Mouse (Mus musculus): ENCODE data around the gene Tunar.

Gene Tunar

GRCm38 (mm10) chr12:105403742-105404141, 70.1 kb downstream of the Tunar start:
- DNase-seq (ENCODE audit: low spot score) = no peak

DNA sequence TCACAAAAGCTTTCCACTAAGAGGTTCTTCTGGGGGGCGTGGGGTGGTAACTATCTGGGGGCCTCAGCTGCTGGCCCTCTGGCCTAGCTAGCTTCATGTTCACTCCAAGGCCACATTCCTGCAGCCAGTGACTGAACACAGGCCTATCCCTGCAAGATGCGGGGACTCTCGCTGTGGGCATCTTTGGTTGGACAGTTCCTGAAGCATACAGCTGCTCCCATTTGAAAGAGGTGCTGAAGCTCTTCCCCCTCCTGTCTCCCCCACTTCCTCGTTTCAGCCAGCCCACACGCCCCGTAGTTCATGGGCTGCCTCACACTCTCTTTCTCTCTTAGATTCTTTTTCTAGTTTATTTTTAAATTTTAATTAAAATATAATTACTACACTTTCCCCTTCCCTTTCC, 72.3 kb downstream of the Tunar start:
- DNase-seq (ENCODE audit: low spot score) = no peak

- DNase-seq (ENCODE audit: low spot score) = no peak
These were observed 80.2 kb downstream of the Tunar start for GRCm38 (mm10) chr12:105413909-105414308.

DNA sequence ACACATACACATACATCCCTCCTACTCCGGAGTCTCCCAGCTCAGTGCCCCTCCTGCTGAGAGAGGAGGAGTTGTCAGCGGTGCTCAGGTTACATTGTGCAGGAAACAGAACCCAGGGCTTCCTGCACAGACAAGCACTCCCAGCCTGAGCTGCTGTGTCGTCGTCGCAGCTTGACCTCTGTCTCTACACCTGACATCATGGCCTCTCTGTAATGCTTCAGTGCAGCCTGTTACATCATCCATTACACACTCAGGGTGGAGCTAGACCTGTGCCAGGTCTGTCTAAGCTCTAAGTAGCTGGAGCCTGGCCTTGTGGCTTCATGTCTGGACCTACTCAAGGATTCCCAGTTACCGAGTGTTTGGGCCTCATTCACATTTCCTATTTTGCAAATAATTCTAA, 86.8 kb downstream of the Tunar start:
- DNase-seq (ENCODE audit: low spot score) = no peak

DNA sequence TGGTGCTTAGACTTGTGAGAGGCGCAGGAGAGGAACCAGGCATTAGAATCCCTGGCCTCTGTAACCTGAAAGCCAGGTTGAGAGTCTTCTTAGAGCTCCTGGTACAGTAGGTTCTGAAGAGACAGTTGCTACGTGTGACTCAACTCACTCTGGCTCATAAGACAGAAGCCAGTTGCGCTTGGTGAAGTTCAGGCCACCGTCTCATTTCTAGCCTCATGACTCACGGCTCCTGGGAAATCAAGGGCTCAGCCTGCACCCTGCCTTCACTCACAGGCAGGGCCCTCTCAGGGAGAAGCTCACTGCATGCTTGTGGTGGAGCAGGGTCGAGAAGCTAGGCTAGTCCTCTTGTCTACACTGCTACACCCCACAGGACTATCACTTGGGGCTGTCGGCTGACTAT, 92.9 kb downstream of the Tunar start:
- DNase-seq (ENCODE audit: low spot score) = no peak

- peak; percentile 71 for DNase-seq (ENCODE audit: low spot score)
These were observed 93.5 kb downstream of the Tunar start for GRCm38 (mm10) chr12:105427039-105427757.

- DNase-seq (ENCODE audit: low spot score) = no peak
These were observed 98.2 kb downstream of the Tunar start for GRCm38 (mm10) chr12:105431872-105432271.

DNA sequence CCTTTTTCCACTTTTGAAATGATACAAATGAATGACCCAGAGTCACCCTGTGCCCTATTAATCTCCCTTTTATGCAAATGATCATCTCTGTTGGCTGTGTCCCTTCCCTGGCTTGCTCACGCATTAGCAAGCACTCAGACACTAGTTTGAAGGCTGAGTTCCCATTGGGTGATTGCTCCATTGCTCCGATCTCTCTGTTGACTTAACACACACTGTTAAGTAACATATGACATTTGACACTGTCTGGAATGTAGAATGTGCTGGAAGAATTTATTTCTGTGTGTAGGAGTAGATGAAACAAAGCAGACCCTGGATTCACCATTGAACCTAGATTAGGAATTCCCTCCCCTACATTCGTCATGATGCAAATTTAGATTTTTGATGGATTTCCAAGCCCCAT, 99.1 kb downstream of the Tunar start:
- DNase-seq (ENCODE audit: low spot score) = no peak
